Mouse (Mus musculus) thymus, postnatal 10 days (tissue): ENCODE data around the gene Plekhg6.

ENCODE experiments used
- DNase-seq, 2 experiments: peaks; one replicate each; pipeline ENCODE4 v3.0.0; 2021; ENCODE audit warnings: low spot score in 2 of 2

Gene Plekhg6

DNA sequence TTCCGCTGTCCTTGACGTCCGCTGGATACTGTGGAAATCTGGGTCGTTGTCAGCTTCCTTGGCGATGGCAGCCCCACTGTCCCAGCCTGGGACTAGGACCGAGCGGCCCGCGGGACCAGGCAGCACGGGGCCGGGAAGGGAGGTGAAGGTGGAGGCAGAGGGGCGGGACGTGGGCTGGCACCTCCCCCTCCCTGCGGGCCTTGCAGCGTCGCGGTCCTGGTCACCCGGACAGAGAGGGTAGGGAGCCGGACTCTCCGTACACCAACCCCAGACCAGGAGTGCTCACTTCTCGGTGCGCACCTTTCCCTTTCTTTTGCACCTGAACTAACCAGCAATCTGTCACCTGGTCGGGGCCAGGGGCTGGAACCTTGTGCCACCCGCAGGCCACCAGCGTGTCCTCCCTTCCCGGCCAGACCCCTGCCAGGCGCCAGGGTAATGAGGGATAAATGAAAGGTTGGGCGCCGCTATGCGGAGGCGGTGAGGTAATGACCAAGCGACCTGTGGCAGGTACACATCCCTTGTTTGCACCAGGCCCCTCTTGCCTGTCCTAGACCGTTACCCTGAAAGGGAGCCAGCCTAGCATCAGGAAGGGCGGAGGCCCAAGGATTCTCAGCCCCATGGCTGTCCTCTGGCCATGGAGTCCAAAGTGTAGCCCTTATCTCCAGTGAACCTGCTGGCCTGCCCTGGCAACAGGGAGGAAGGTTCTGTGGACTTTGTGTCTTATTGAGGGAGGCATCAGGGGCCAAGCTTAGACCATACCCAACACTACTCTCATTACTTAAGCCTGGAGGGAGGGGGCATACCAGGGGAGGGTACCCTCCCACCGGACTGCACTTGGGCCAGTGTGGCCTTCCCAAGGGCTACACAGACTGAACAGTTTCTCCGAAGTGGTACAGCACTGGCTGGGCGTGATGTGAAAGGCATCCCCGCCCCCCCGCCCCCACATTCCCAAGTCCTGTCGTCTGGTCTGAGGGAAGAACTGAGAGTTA, at the start of gene Plekhg6:
Gene Plekhg6 (minus strand): TSS at position 422 of the 989 bp plus-strand sequence.
- peak in 1 of 2 experiments; percentile 4 for DNase-seq

GRCm38 (mm10) chr6:125429741-125430140, 49.1 kb upstream of the Plekhg6 start:
- no peak for DNase-seq

DNA sequence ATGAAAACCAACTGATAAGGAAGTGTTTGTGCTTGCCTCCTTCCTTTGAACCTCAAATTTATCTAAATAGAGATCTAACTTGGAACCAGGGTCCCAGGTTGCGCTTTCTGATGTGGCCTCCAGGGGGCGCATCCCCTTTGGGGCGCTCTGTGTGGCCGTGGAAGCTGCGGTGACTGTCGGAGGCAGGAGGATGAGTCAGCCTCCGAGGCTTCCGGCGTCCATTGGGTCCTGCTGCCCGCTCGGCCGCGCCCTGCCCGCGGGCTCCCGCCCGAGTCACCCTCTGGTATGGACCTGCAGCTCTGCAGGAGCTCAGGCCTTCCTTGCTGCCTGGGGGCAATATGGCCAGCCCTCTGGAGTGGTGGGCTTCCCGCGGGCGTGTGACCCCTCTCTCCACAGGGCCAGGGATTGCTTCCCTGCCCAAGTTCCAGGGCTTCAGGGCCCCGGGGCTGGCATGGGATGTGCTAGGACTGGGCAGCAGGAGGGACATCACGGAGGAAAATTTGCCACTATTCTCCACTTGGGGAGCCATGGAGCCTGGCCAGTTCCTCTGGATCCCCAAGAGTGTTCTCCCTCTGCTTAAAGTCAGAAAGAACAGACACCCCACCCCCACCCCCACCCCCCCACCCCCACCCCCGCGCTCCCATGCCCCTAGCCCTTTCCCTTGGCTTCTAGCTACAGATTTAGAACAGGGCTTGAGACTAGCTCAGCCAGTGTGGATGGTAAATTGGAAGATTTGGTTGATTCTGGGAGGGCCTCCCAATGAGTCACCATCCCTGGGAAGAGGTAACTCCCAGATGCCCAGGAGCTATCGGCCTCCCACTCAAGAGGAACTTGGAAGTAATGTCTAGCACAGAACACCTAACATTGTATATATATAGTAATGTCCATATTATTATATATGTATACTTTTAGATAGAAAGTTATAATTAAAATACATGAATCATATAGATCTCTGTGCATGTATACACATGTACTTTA, 46.1 kb upstream of the Plekhg6 start:
- DNase-seq: peak; percentile 59 to 85

DNA sequence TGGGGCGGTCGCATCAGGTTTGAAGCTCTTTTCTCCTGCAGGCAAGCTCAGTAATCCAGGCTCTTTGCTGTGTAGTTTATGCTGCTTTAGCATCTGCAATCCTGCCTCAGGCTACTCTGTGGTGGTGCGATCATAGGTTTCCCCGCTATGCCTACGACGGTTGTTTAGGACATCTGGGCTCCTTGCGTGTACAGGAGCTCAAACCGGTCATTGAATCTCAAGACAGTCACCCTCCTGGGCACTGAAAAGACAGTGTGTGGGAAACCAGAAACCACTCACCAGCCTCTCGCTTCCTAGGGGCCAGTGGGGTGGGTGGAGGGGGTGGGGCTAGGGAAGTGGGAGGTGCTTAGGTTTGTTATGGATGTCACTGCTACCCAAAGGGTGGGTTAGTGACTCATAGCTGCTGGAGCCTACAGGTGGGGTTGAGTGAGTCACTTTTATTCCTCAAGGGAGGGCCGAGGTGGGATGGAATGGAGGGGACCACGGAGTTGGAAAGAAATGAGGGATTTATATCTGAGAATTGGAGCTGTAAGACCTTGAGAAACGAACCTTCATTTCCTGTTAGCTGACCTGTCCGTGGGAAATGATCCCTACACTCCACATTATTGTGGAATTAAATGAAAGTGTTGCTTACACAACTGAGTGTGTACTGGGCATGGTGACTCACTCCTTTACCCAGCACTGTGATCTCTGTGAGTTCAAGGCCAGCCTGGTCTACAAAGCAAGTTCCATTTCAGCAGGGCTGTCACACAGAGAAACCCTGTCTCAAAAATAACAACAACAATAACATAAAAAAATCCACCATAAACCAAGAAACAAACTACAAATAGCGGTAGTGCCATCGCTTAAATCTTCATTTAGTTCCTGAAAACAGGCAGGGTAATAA, 44.9 kb upstream of the Plekhg6 start:
- no peak for DNase-seq

GRCm38 (mm10) chr6:125424156-125424555, 43.6 kb upstream of the Plekhg6 start:
- no peak for DNase-seq

DNA sequence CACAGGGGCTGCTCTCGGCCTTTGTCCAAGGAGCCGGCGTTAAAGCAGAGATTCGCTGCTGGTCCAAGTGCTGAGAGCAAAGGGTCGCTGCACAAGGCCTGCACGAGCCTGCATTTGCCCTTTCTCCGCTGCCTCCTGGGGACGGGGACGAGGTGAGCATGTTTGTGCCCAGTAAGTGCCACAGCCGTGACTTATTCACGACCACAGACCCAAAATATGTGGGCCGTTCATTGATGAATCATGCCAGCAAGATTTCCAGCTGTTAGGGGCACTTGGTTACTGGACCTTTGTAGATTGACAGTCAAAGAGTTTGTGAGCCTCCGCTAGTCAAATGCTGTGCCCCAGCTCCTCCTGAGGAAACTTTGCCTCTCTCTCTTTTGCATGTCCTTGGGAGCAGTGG, 42.9 kb upstream of the Plekhg6 start:
- no peak for DNase-seq

GRCm38 (mm10) chr6:125423099-125423498, 42.5 kb upstream of the Plekhg6 start:
- no peak for DNase-seq

- DNase-seq: peak; percentile 85 to 86
Measured at GRCm38 (mm10) chr6:125422051-125422822, 41.6 kb upstream of the Plekhg6 start.

GRCm38 (mm10) chr6:125420458-125421063, 40.0 kb upstream of the Plekhg6 start:
- DNase-seq: no peak

DNA sequence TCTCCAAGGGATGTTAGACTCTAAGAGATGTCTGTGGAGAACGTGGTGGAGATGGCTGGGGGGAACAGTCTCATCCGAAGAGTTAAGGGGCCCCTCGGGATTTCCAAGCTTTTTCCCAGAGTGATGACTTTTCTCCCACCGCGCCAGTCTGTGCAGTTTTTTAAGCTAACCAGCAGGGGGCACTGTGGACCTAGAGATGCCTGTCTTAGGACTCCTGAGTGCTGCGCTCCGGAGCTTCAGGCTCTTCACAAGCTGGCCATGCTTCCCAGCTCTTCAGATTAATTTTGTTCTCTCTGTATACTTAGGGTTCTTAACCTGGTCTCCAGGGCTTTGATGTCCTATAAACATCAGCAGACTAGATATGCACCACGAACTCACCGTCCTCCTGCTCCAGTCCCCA, 38.2 kb upstream of the Plekhg6 start:
- peak; percentile 40 to 85 for DNase-seq

- no peak for DNase-seq
Measured at GRCm38 (mm10) chr6:125413326-125413725, 32.7 kb upstream of the Plekhg6 start.

GRCm38 (mm10) chr6:125411661-125412060, 31.1 kb upstream of the Plekhg6 start:
- no peak for DNase-seq

GRCm38 (mm10) chr6:125410995-125411547, 30.5 kb upstream of the Plekhg6 start:
- DNase-seq: no peak

- no peak for DNase-seq
Measured at GRCm38 (mm10) chr6:125410551-125410950, 30.0 kb upstream of the Plekhg6 start.

DNA sequence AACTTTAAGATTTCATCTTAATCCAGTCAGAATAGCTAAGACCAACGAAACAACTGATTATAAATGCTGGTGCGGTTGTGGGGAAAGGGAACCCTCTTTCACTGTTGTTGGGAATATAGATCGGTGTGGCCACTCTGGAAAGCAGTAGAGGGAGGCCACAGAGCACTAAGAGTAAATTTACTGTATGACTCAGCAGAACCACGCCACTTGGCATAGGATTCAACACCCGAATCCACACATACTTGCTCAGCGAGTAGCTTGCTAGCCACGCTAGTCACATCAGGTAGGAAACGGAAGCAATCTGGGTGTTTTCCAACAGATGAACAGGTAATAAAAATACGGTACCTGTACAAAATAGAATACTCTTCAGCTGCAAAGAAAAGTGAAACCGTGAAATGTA, 27.1 kb upstream of the Plekhg6 start:
- DNase-seq: no peak

DNA sequence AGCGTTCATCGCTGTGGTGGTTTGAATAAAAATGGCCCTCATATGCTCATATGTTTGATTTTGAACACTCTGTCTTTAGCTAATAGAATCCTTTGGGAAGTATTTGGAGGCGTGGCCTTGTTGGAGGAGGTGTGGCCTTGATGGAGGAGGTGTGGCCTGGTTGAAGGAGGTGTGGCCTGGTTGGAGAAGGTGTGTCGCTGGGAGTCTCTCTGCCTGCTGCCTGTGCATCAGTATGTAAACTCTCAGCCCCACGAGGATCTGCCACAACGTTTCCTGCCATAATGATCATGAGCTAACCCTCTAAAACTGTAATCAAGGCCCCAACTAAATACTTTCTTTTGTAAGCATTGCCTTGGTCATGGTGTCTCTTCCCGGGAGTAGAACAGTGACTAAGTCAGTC, 26.6 kb upstream of the Plekhg6 start:
- DNase-seq: no peak

GRCm38 (mm10) chr6:125405461-125406382, 25.1 kb upstream of the Plekhg6 start:
- no peak for DNase-seq

GRCm38 (mm10) chr6:125389853-125390252, 9.3 kb upstream of the Plekhg6 start:
- no peak for DNase-seq

GRCm38 (mm10) chr6:125386080-125386479, 5.5 kb upstream of the Plekhg6 start:
- no peak for DNase-seq
